In genomic region chr7:65822506-65823119, GRCm38 (mm10) we compare ENCODE assay signal across 20 mouse cellular contexts. TPM values are rescaled to one million over a fixed set of nuclear protein-coding genes. Genes with fewer than 3 reads are reported as not detected.
DNase-seq lines count a peak whose midpoint lies in the region; ATAC-seq lines count a peak whose summit lies in the region.
"Had no signal": no experiment of that assay in that cellular context is flagged by ENCODE, and none has a peak within 500 bp of the region (broad histone marks: within the 10 kb centered on the region; RNA-seq: fewer than 3 reads in every experiment).

No protein-coding gene starts in this region.

- H3K27ac ChIP-seq in hindbrain, embryonic 11.5 days (ENCODE audit: low read depth, low read length), result no peak overlapping the region
- H3K27ac ChIP-seq: heart, embryonic 13.5 days had no signal

- no peak overlapping the region for H3K4me3 ChIP-seq in hindbrain, embryonic 11.5 days (ENCODE audit: low read depth, low read length)
- H3K4me3 ChIP-seq: heart, embryonic 13.5 days; megakaryocyte, embryonic 14.5 days had no signal

- no peaks in the 10 kb centered on the region for H3K4me1 ChIP-seq in hindbrain, embryonic 11.5 days (replicated peaks; ENCODE audit: control insufficient read depth, insufficient read depth, low read length)
- H3K4me1 ChIP-seq: heart, embryonic 13.5 days; megakaryocyte, embryonic 14.5 days had no signal

- H3K27me3 ChIP-seq in hindbrain, embryonic 11.5 days (ENCODE audit: control insufficient read depth, insufficient read depth, low read length), result no peaks in the 10 kb centered on the region
- H3K27me3 ChIP-seq: heart, embryonic 13.5 days; megakaryocyte, embryonic 14.5 days had no signal

- peak; percentile 15 to 44 for DNase-seq in adrenal gland, adult (ENCODE audit: inconsistent age in 2 of 2, low spot score in 1 of 2)
- no peak for DNase-seq in adrenal gland, postnatal 4 days (ENCODE audit: low spot score in 2 of 2)
- DNase-seq in 3134 (ENCODE audit: extremely low read depth, insufficient read length, low spot score) (peak; percentile 65), R1 (ENCODE audit: low read depth, low spot score) (peak; percentile 17)
- DNase-seq in hindbrain, embryonic 11.5 days (ENCODE audit: low spot score), result no peak
- DNase-seq in thymus, postnatal 10 days (ENCODE audit: low spot score in 2 of 2), result no peak
- DNase-seq: adrenal gland, postnatal 10 days; B cell, adult 2 months; cerebellum, adult 8-10 months; heart, postnatal 4 days; kidney, postnatal 10 days; right cerebral cortex, adult 18-20 months; thymus, postnatal 25 days had no signal

- 0 out of 2 replicates have a peak, but pooled peaks have one; percentile 7 for ATAC-seq in megakaryocyte-erythroid progenitor cell, adult 5-6 weeks (replicated peaks; ENCODE audit: low FRiP score, low TSS enrichment, poor library complexity, severe bottlenecking)
- ATAC-seq in hindbrain, embryonic 11.5 days (ENCODE audit: low FRiP score), result no peak
- no peak for ATAC-seq in CD4-positive, CD25-positive, alpha-beta regulatory T cell, adult 4 months
- ATAC-seq: forebrain, embryonic 16.5 days; inflammation-experienced regulatory T-cells, adult 6 months; lung, postnatal 0 days had no signal

- H3K4me2 ChIP-seq in hindbrain, embryonic 11.5 days (replicated peaks; ENCODE audit: low read depth, low read length), result no peak overlapping the region
- H3K4me2 ChIP-seq: heart, embryonic 13.5 days had no signal

- no peaks in the 10 kb centered on the region for H3K36me3 ChIP-seq in hindbrain, embryonic 11.5 days (ENCODE audit: control insufficient read depth, insufficient read depth, low read length)
- H3K36me3 ChIP-seq: heart, embryonic 13.5 days had no signal

- H3K9ac ChIP-seq in hindbrain, embryonic 11.5 days (ENCODE audit: low read depth, low read length), result no peak overlapping the region
- H3K9ac ChIP-seq: heart, embryonic 13.5 days had no signal

- no peaks in the 10 kb centered on the region for H3K9me3 ChIP-seq in hindbrain, embryonic 11.5 days (ENCODE audit: control insufficient read depth, low read length)
- H3K9me3 ChIP-seq: heart, embryonic 13.5 days had no signal

- WGBS in hindbrain, embryonic 11.5 days, result 56% methylated on average over 2 of the region's 2 CpGs

RNA-seq across cellular contexts. Expression of gene Pcsk6, which starts 38.9 kb away (rescaled TPM):
- total RNA-seq in adrenal gland, postnatal 4 days (2021), result 10 to 100 TPM; 15.9 to 18.9 TPM
- 0.26 TPM in 1 of 2 replicates, not detected in the other for total RNA-seq in megakaryocyte-erythroid progenitor cell, adult 5-6 weeks (2014; fragmentation: Nextera tagmentation)
- 0.38 TPM in 1 of 2 replicates, not detected in the other for total RNA-seq in megakaryocyte-erythroid progenitor cell, adult 5-6 weeks (2017)
- polyA plus RNA-seq in hindbrain, embryonic 11.5 days (2014; fragmentation: Nextera tagmentation; extraction: Ambion mirVana), result 1.1 and 2.4 TPM in 2 replicates
- polyA plus RNA-seq in CD4-positive, CD25-positive, alpha-beta regulatory T cell, adult 4 months (2017; shearing (Covaris generic)), result not detected
- polyA plus RNA-seq: inflammation-experienced regulatory T-cells, adult 6 months had no signal

Comparison
In these comparisons a context has a peak if more than half of its experiments do, and no peak if none do; other contexts are left out.
1. DNase-seq: peak in adrenal gland, adult (2 of 2), 3134 (single experiment) and R1 (single experiment); none in adrenal gland, postnatal 4 days (0 of 2), hindbrain, embryonic 11.5 days (single experiment) and thymus, postnatal 10 days (0 of 2).
2. RNA of gene Pcsk6, which starts 38.9 kb away (total RNA-seq): 15.9 to 18.9 TPM in adrenal gland, postnatal 4 days; 0.26 to 0.38 TPM in megakaryocyte-erythroid progenitor cell, adult 5-6 weeks; every median in the first group is over 10 times any median in the second.